20 mouse cellular contexts compared by ENCODE assay signal in the genomic region with DNA sequence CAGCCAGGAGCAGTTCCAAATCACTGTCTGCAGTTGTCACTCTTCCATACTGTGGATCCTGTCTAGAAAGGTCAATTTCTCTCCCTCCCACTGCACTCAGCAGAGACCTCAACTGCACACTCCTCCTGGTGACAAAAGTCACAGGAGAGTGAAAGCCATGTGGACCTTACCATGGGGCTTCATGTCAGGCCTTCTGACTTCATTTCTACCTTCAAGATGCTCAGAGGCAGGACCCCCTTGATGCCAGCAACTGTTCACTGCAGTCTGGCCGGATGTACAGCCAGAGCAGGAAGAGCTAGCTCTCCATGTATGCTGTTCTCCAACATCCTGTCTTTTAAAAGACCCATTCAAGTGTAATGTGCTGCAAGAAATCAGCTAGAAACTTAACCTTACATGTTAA. TPM values are rescaled to one million over a fixed set of nuclear protein-coding genes. Genes with fewer than 3 reads are reported as not detected.
DNase-seq lines count a peak whose midpoint lies in the region; TF ChIP-seq lines count a peak whose summit lies in the region.
"Had no signal": no experiment of that assay in that cellular context is flagged by ENCODE, and none has a peak within 500 bp of the region (broad histone marks: within the 10 kb centered on the region; RNA-seq: fewer than 3 reads in every experiment).

No protein-coding gene starts in this region.

- H3K4me3 ChIP-seq in myocyte: no peak overlapping the region
- H3K4me3 ChIP-seq: hindbrain, embryonic 12.5 days; layer of hippocampus, adult 2 months; left cerebral cortex, adult 2 months; liver, embryonic 12.5 days; megakaryocyte, embryonic 14.5 days; midbrain, embryonic 12.5 days had no signal

- H3ac ChIP-seq in myocyte (ENCODE audit: control insufficient read depth, insufficient read length): no peak overlapping the region

- H3K27me3 ChIP-seq in myocyte (ENCODE audit: control insufficient read depth, insufficient read depth, insufficient read length): no peaks in the 10 kb centered on the region
- H3K27me3 ChIP-seq: hindbrain, embryonic 12.5 days; liver, embryonic 12.5 days; megakaryocyte, embryonic 14.5 days; midbrain, embryonic 12.5 days; Patski had no signal

- no peaks in the 10 kb centered on the region for H3K36me3 ChIP-seq in myocyte (ENCODE audit: control insufficient read depth, insufficient read depth)
- H3K36me3 ChIP-seq: hindbrain, embryonic 12.5 days; liver, embryonic 12.5 days had no signal

- no peak for TF ChIP-seq POLR2A in myocyte (IDR thresholded peaks at IDR 0.05; ENCODE audit: insufficient read length, low read depth)

- peak overlapping the region; percentile 62 for H3K4me2 ChIP-seq in myocyte (ENCODE audit: low read depth)
- H3K4me2 ChIP-seq: heart, embryonic 11.5 days; hindbrain, embryonic 12.5 days; liver, embryonic 12.5 days; midbrain, embryonic 12.5 days had no signal

- peak; percentile 57 for DNase-seq in cerebellum, adult 11-12 months
- DNase-seq in cerebellum, adult 8-10 months: no peak
- DNase-seq in brain, adult 2 months (ENCODE audit: low read depth, low spot score): peak; percentile 64
- DNase-seq in cerebellum, postnatal 10 days: peak; percentile 44 to 67
- DNase-seq in right cerebral cortex, postnatal 4 days: no peak
- no peak for DNase-seq in kidney, postnatal 14 days
- DNase-seq: kidney, adult 11 months; right cerebral cortex, postnatal 25 days; spleen, adult 18-20 months; thymus, adult 18-20 months; thymus, postnatal 25 days had no signal

- H3K79me2 ChIP-seq in myocyte (ENCODE audit: control insufficient read depth, insufficient read depth): no peaks in the 10 kb centered on the region

TF ChIP-seq in myocyte, 11 proteins besides CTCF, POLR2A, EP300 and RAD21:
- no peak for TF ChIP-seq MYOD1 (IDR thresholded peaks at IDR 0.05; ENCODE audit: control insufficient read depth in 1 of 3, insufficient read length in 2 of 3, low read depth in 2 of 3)
- TF ChIP-seq USF1 (IDR thresholded peaks at IDR 0.05; ENCODE audit: low read depth): no peak
- no peak for TF ChIP-seq POLR2AphosphoS2 (IDR thresholded peaks at IDR 0.05; ENCODE audit: insufficient read length, low read depth)
- no peak for TF ChIP-seq MYOG (IDR thresholded peaks at IDR 0.05; ENCODE audit: control insufficient read depth in 1 of 3, insufficient read depth in 1 of 3, insufficient read length in 2 of 3, low read depth in 2 of 3)
- TF ChIP-seq TCF3 (IDR thresholded peaks at IDR 0.05; ENCODE audit: insufficient read length, low read depth): no peak
- no peak for TF ChIP-seq MAX (IDR thresholded peaks at IDR 0.05; ENCODE audit: low read depth)
- TF ChIP-seq SRF (IDR thresholded peaks at IDR 0.05; ENCODE audit: control insufficient read depth, insufficient read length, low read depth): no peak
- TF ChIP-seq REST (IDR thresholded peaks at IDR 0.05; ENCODE audit: insufficient read depth, insufficient read length): no peak
- TF ChIP-seq E2F4 (IDR thresholded peaks at IDR 0.05; ENCODE audit: insufficient read depth): no peak
- no peak for TF ChIP-seq CEBPB (IDR thresholded peaks at IDR 0.05; ENCODE audit: insufficient read depth, poor library complexity, severe bottlenecking)
- TF ChIP-seq TCF12 (IDR thresholded peaks at IDR 0.05; ENCODE audit: insufficient read depth, poor library complexity, severe bottlenecking): no peak

RNA-seq across cellular contexts. Expression of gene Pcbp3, which starts 29.9 kb away (rescaled TPM):
- polyA plus RNA-seq in myocyte (2012; fragmentation: generic; extraction: Trizol): 10.0 TPM

Comparison
In these comparisons a context has a peak if more than half of its experiments do, and no peak if none do; other contexts are left out.
1. DNase-seq: peak in cerebellum, adult 11-12 months (single experiment), brain, adult 2 months (single experiment) and cerebellum, postnatal 10 days (2 of 2); none in cerebellum, adult 8-10 months (single experiment), right cerebral cortex, postnatal 4 days (single experiment) and kidney, postnatal 14 days (single experiment).